Mouse (Mus musculus): ENCODE measurements at regions not wholly inside any gene's neighbourhood (a gene's known extent, or its start where the extent isn't known, plus 50 kb on each side); places are given as distances from the start of the nearest gene placed in this dataset.

- DNase-seq = no peak
Measured at GRCm38 (mm10) chr14:25306961-25307654, 151.9 kb upstream of the Zmiz1 start.

GRCm38 (mm10) chr14:25308051-25308450 is 150.9 kb upstream of the Zmiz1 start:
- DNase-seq = no peak

- DNase-seq = no peak
Measured at GRCm38 (mm10) chr14:25310671-25311151, 148.3 kb upstream of the Zmiz1 start.

- DNase-seq = peak; percentile 68 to 70
Measured at GRCm38 (mm10) chr14:25311475-25311874, 147.5 kb upstream of the Zmiz1 start.

GRCm38 (mm10) chr14:25312135-25312534 is 146.8 kb upstream of the Zmiz1 start:
- peak; percentile 57 to 62 for DNase-seq

- DNase-seq = no peak
Measured at GRCm38 (mm10) chr14:25312814-25313426, 146.1 kb upstream of the Zmiz1 start.

- no peak for DNase-seq
Measured at GRCm38 (mm10) chr14:25313693-25314240, 145.2 kb upstream of the Zmiz1 start.

- no peak for DNase-seq
Measured at GRCm38 (mm10) chr14:25316491-25316890, 142.5 kb upstream of the Zmiz1 start.

GRCm38 (mm10) chr14:25317680-25318471 is 141.1 kb upstream of the Zmiz1 start:
- DNase-seq = peak; percentile 87 to 92

GRCm38 (mm10) chr14:25318909-25319308 is 140.1 kb upstream of the Zmiz1 start:
- DNase-seq = no peak

- no peak for DNase-seq
Measured at GRCm38 (mm10) chr14:25320141-25320540, 138.8 kb upstream of the Zmiz1 start.

GRCm38 (mm10) chr14:25323542-25324484 is 135.2 kb upstream of the Zmiz1 start:
- no peak for DNase-seq

GRCm38 (mm10) chr14:25325887-25326286 is 133.1 kb upstream of the Zmiz1 start:
- DNase-seq = no peak

- DNase-seq = no peak
Measured at GRCm38 (mm10) chr14:25328230-25328629, 130.8 kb upstream of the Zmiz1 start.

- no peak for DNase-seq
Measured at GRCm38 (mm10) chr14:25334186-25334585, 124.8 kb upstream of the Zmiz1 start.

- no peak for DNase-seq
Measured at GRCm38 (mm10) chr14:25336875-25337274, 122.1 kb upstream of the Zmiz1 start.

GRCm38 (mm10) chr14:25338404-25339051 is 120.5 kb upstream of the Zmiz1 start:
- no peak for DNase-seq

- peak; percentile 48 to 56 for DNase-seq
Measured at GRCm38 (mm10) chr14:25340845-25341244, 118.1 kb upstream of the Zmiz1 start.

GRCm38 (mm10) chr14:25341848-25342427 is 117.0 kb upstream of the Zmiz1 start:
- no peak for DNase-seq

GRCm38 (mm10) chr14:25342865-25343565 is 116.0 kb upstream of the Zmiz1 start:
- no peak for DNase-seq
